Mouse (Mus musculus) olfactory bulb, adult 2 months (tissue): ENCODE data around the gene Pyroxd1.

Experiments
- CTCF ChIP-seq: fragments of 200-500 bp; IDR thresholded peaks from 2 replicates; pipeline ENCODE4 v1.5.1; 2012; ENCODE audit warnings: low read depth, mild to moderate bottlenecking, low read length, moderate library complexity; ENCODE audit not compliant: insufficient read depth
- POLR2A ChIP-seq: fragments of 200-500 bp; IDR thresholded peaks from 2 replicates; pipeline ENCODE4 v1.6.1; 2012; ENCODE audit warnings: mild to moderate bottlenecking, low read depth, low read length, moderate library complexity; ENCODE audit not compliant: insufficient read depth

DNA sequence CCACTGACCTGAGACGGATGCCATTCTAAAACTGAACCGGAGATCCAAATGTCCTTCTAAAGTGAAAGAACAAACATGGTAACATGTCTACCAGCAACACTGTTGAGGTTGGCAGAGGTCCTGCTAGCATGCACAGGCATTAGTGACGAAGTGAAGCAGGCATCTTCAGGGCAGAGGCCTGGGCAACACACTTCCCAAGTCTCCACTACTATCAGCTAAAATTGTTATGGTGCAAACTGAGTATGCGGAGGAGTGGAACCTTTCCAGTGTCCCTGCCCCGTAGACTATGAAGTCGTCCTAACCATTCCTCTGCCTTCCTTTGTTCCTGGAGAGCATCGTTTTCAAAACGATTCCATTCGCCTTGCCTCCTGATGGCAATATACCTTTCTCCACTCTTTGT is 39.1 kb downstream of the Pyroxd1 start:
- no peak for TF ChIP-seq CTCF
- no peak for TF ChIP-seq POLR2A
